Mouse (Mus musculus) T-cell, adult 2 months (primary cell): Measurements from ENCODE around the gene Taf9.

Experiments used
- DNase-seq: peaks from one replicate; pipeline ENCODE4 v3.0.0; 2022; ENCODE audit warnings: low spot score

The Taf9 gene

GRCm38 (mm10) chr13:100670181-100670741 lies 18.9 kb downstream of the Taf9 start:
- DNase-seq = peak; percentile 13

GRCm38 (mm10) chr13:100675936-100676635 lies 24.7 kb downstream of the Taf9 start:
- DNase-seq = no peak

GRCm38 (mm10) chr13:100681615-100682014 lies 30.2 kb downstream of the Taf9 start:
- DNase-seq = no peak

GRCm38 (mm10) chr13:100682837-100683236 lies 31.5 kb downstream of the Taf9 start:
- no peak for DNase-seq

GRCm38 (mm10) chr13:100684355-100684754 lies 33.0 kb downstream of the Taf9 start:
- no peak for DNase-seq

- DNase-seq = no peak
These were observed 36.1 kb downstream of the Taf9 start for GRCm38 (mm10) chr13:100687513-100687912.

GRCm38 (mm10) chr13:100697541-100697940 lies 46.2 kb downstream of the Taf9 start:
- DNase-seq = no peak

- no peak for DNase-seq
These were observed 47.5 kb downstream of the Taf9 start for GRCm38 (mm10) chr13:100698866-100699265.

- DNase-seq = no peak
These were observed 52.1 kb downstream of the Taf9 start for GRCm38 (mm10) chr13:100703468-100703867.
